Mouse (Mus musculus): ENCODE measurements at regions not wholly inside any gene's neighbourhood (a gene's known extent, or its start where the extent isn't known, plus 50 kb on each side); places are given as distances from the start of the nearest gene placed in this dataset.

- intact Hi-C loops (cut with DNase I), result no loop called here
- TF ChIP-seq CTCF (IDR thresholded peaks at IDR 0.05), result no peak
- no peak for DNase-seq
- no peak overlapping the region for H3K27ac ChIP-seq
- H3K4me3 ChIP-seq, result no peak overlapping the region
Measured at GRCm38 (mm10) chr3:42199206-42199605, 456.8 kb downstream of the D3Ertd751e start.

GRCm38 (mm10) chr3:42201373-42201772 is 459.0 kb downstream of the D3Ertd751e start:
- intact Hi-C loops (cut with DNase I), result no loop called here
- no peak for TF ChIP-seq CTCF (IDR thresholded peaks at IDR 0.05)
- Histone ChIP-seq H3K27ac (no peak overlapping the region), H3K4me3 (no peak overlapping the region)
- no peak for DNase-seq

- no peak for DNase-seq
- intact Hi-C loops (cut with DNase I), result no loop called here
- Histone ChIP-seq H3K4me3 (no peak overlapping the region), H3K27ac (no peak overlapping the region)
- no peak for TF ChIP-seq CTCF (IDR thresholded peaks at IDR 0.05)
Measured at GRCm38 (mm10) chr3:42205640-42206039, 463.2 kb downstream of the D3Ertd751e start.

GRCm38 (mm10) chr3:42211420-42211819 is 469.0 kb downstream of the D3Ertd751e start:
- intact Hi-C loops (cut with DNase I), result no loop called here
- TF ChIP-seq CTCF (IDR thresholded peaks at IDR 0.05), result no peak
- Histone ChIP-seq H3K27ac (no peak overlapping the region), H3K4me3 (no peak overlapping the region)
- DNase-seq, result no peak

GRCm38 (mm10) chr3:42212456-42212855 is 470.0 kb downstream of the D3Ertd751e start:
- DNase-seq, result no peak
- intact Hi-C loops (cut with DNase I), result no loop called here
- Histone ChIP-seq H3K4me3 (no peak overlapping the region), H3K27ac (no peak overlapping the region)
- TF ChIP-seq CTCF (IDR thresholded peaks at IDR 0.05), result no peak

GRCm38 (mm10) chr3:42213163-42213562 is 470.8 kb downstream of the D3Ertd751e start:
- no peak for DNase-seq
- no peak for TF ChIP-seq CTCF (IDR thresholded peaks at IDR 0.05)
- no peak overlapping the region for H3K4me3 ChIP-seq
- intact Hi-C loops (cut with DNase I), result no loop called here
- no peak overlapping the region for H3K27ac ChIP-seq

GRCm38 (mm10) chr3:42214624-42215276 is 472.3 kb downstream of the D3Ertd751e start:
- Histone ChIP-seq H3K4me3 (no peak overlapping the region), H3K27ac (no peak overlapping the region)
- TF ChIP-seq CTCF (IDR thresholded peaks at IDR 0.05), result no peak
- no peak for DNase-seq
- intact Hi-C loops (cut with DNase I), result no loop called here

- no peak for TF ChIP-seq CTCF (IDR thresholded peaks at IDR 0.05)
- Histone ChIP-seq H3K4me3 (no peak overlapping the region), H3K27ac (no peak overlapping the region)
- no peak for DNase-seq
- intact Hi-C loops (cut with DNase I), result no loop called here
Measured at GRCm38 (mm10) chr3:42218719-42219118, 476.3 kb downstream of the D3Ertd751e start.

GRCm38 (mm10) chr3:42227679-42228398 is 485.4 kb downstream of the D3Ertd751e start:
- Histone ChIP-seq H3K27ac (no peak overlapping the region), H3K4me3 (no peak overlapping the region)
- no peak for TF ChIP-seq CTCF (IDR thresholded peaks at IDR 0.05)
- DNase-seq, result no peak
- intact Hi-C loops (cut with DNase I), result no loop called here

- H3K4me3 ChIP-seq, result no peak overlapping the region
- no peak overlapping the region for H3K27ac ChIP-seq
- intact Hi-C loops (cut with DNase I), result no loop called here
- no peak for DNase-seq
- TF ChIP-seq CTCF (IDR thresholded peaks at IDR 0.05), result no peak
Measured at GRCm38 (mm10) chr3:42228399-42228755, 486.0 kb downstream of the D3Ertd751e start.

- TF ChIP-seq CTCF (IDR thresholded peaks at IDR 0.05), result no peak
Measured at GRCm38 (mm10) chr3:42232268-42232667, 489.9 kb downstream of the D3Ertd751e start.

GRCm38 (mm10) chr3:42233756-42234155 is 491.3 kb downstream of the D3Ertd751e start:
- TF ChIP-seq CTCF (IDR thresholded peaks at IDR 0.05), result no peak
- Histone ChIP-seq H3K27ac (no peak overlapping the region), H3K4me3 (no peak overlapping the region)
- no peak for DNase-seq
- intact Hi-C loops (cut with DNase I), result no loop called here

More at GRCm38 (mm10) chr3:42232268-42232667, 489.9 kb downstream of the D3Ertd751e start:
- H3K4me3 ChIP-seq, result no peak overlapping the region
- H3K27ac ChIP-seq, result no peak overlapping the region
- no peak for DNase-seq
- intact Hi-C loops (cut with DNase I), result no loop called here

- H3K27ac ChIP-seq, result no peak overlapping the region
- no peak for DNase-seq
- H3K4me3 ChIP-seq, result no peak overlapping the region
- TF ChIP-seq CTCF (IDR thresholded peaks at IDR 0.05), result no peak
- intact Hi-C loops (cut with DNase I), result no loop called here
Measured at GRCm38 (mm10) chr3:42235515-42235914, 493.1 kb downstream of the D3Ertd751e start.

Data from gastrocnemius, adult 2 months (tissue).